Mouse (Mus musculus) heart, adult 2 months (tissue): Measurements from ENCODE around the gene Pla2g2e. TPM values are rescaled to one million over a fixed set of nuclear protein-coding genes. Genes with fewer than 3 reads are reported as not detected.
A peak's percentile ranks its signal among the peaks of the same experiment; 100 is the strongest.
"Not testable (repeated sequence)": the region's sequence is repeated elsewhere in the genome, so short reads cannot be mapped to it uniquely, and the experiment has no call there.

ENCODE experiments used
- DNase-seq, 2 experiments: peaks; one replicate each; pipeline ENCODE4 v3.0.0; 2021
- H3K27ac ChIP-seq: fragments of 200-600 bp; 2 replicates; pipeline ENCODE4 v1.8.1; 2022
- H3K27me3 ChIP-seq: fragments of 200-500 bp; 2 replicates; pipeline ENCODE4 v1.6.1; 2012; ENCODE audit warnings: mild to moderate bottlenecking, low read length, inconsistent platforms, mixed read lengths; ENCODE audit not compliant: control insufficient read depth, insufficient read depth
- H3K36me3 ChIP-seq: fragments of 200-500 bp; 2 replicates; pipeline ENCODE4 v1.6.1; 2012; ENCODE audit warnings: low read length, inconsistent platforms; ENCODE audit not compliant: control insufficient read depth, insufficient read depth
- H3K4me1 ChIP-seq: fragments of 200-500 bp; 2 replicates; pipeline ENCODE4 v1.6.1; 2011; ENCODE audit warnings: low read length; ENCODE audit not compliant: control insufficient read depth, insufficient read depth
- H3K4me3 ChIP-seq: fragments of 200-600 bp; 2 replicates; pipeline ENCODE4 v1.8.1; 2022
- H3K79me2 ChIP-seq: fragments of 200-500 bp; replicated peaks from 2 replicates; pipeline ENCODE4 v1.6.1; 2012; ENCODE audit warnings: mild to moderate bottlenecking, inconsistent platforms, low read length, moderate library complexity, mixed read lengths; ENCODE audit not compliant: control insufficient read depth, insufficient read depth
- H3K9ac ChIP-seq: fragments of 200-500 bp; 2 replicates; pipeline ENCODE4 v1.6.1; 2012; ENCODE audit warnings: low read depth, mild to moderate bottlenecking, control low read depth, inconsistent platforms, low read length, mixed read lengths
- CTCF ChIP-seq: fragments of 200-600 bp; IDR thresholded peaks from 2 replicates; pipeline ENCODE4 v1.8.1; 2022; ENCODE audit warnings: antibody characterized with exemption, mild to moderate bottlenecking, moderate library complexity
- EP300 ChIP-seq: fragments of 200-500 bp; IDR thresholded peaks from 2 replicates; pipeline ENCODE4 v1.6.1; 2011; ENCODE audit warnings: low read depth, low read length, control low read depth; ENCODE audit not compliant: insufficient read depth
- POLR2A ChIP-seq: fragments of 200-500 bp; IDR thresholded peaks from 2 replicates; pipeline ENCODE4 v1.6.1; 2011; ENCODE audit warnings: mild to moderate bottlenecking, low read depth, low read length, control low read depth; ENCODE audit not compliant: insufficient read depth
- WGBS: fragments of 180-500 bp; shearing (Covaris S2); methylation state at CpG from one replicate; pipeline ENCODE4 v1.1.7; 2018; 5-methylcytosine and 5-hydroxymethylcytosine counted together
- intact Hi-C: fragments of 180-260 bp; cut with DNase I; formaldehyde crosslinking; loops from one replicate; pipeline ENCODE4 v1.15.1; 2025
- polyA plus RNA-seq: library from polyadenylated mRNA; depleted of rRNA; stranded (reverse); fragments of >200 nt; gene quantifications from 2 replicates; pipeline ENCODE4 v1.2.3, GENCODE M21; 2012
- total RNA-seq, 2 experiments: library from RNA; stranded (reverse); gene quantifications; 2 replicates each; pipeline ENCODE4 v1.2.3; 2021

Pla2g2e gene
- total and polyA plus RNA-seq, 3 experiments, result 0.43 to 1.6 (median 0.73) TPM

GRCm38 (mm10) chr4:138889165-138889564 lies 11.4 kb downstream of the Pla2g2e start:
- Histone ChIP-seq H3K27me3 (no peaks in the 10 kb centered on the region), H3K79me2 (no peaks in the 10 kb centered on the region), H3K36me3 (no peaks in the 10 kb centered on the region), H3K27ac (no peak overlapping the region), H3K4me1 (no peaks in the 10 kb centered on the region), H3K9ac (no peak overlapping the region), H3K4me3 (no peak overlapping the region)
- DNase-seq, result no peak
- WGBS, result 69% methylated on average over 7 of the region's 7 CpGs
- intact Hi-C loops, result no loop called here
- TF ChIP-seq CTCF (no peak), POLR2A (no peak), EP300 (no peak)

GRCm38 (mm10) chr4:138889635-138890034 lies 11.9 kb downstream of the Pla2g2e start:
- no peaks in the 10 kb centered on the region for H3K36me3 ChIP-seq
- no peak overlapping the region for H3K4me3 ChIP-seq
- intact Hi-C loops, result no loop called here
- no peaks in the 10 kb centered on the region for H3K27me3 ChIP-seq
- no peaks in the 10 kb centered on the region for H3K79me2 ChIP-seq
- H3K4me1 ChIP-seq, result no peaks in the 10 kb centered on the region
- 55% methylated on average over 8 of the region's 8 CpGs for WGBS
- no peak for TF ChIP-seq EP300
- H3K27ac ChIP-seq, result no peak overlapping the region
- peak; percentile 31 to 35 for DNase-seq
- no peak overlapping the region for H3K9ac ChIP-seq

- Histone ChIP-seq H3K9ac (no peak overlapping the region), H3K4me1 (no peaks in the 10 kb centered on the region), H3K36me3 (no peaks in the 10 kb centered on the region), H3K27ac (no peak overlapping the region), H3K79me2 (no peaks in the 10 kb centered on the region), H3K27me3 (no peaks in the 10 kb centered on the region), H3K4me3 (no peak overlapping the region)
- intact Hi-C loops, result no loop called here
- no peak for DNase-seq
- TF ChIP-seq POLR2A (no peak), CTCF (no peak), EP300 (no peak)
- 83% methylated on average over 6 of the region's 6 CpGs for WGBS
Measured at GRCm38 (mm10) chr4:138892655-138893054, 14.9 kb downstream of the Pla2g2e start.

GRCm38 (mm10) chr4:138893789-138894188 lies 16.0 kb downstream of the Pla2g2e start:
- H3K27me3 ChIP-seq, H3K4me1 ChIP-seq, DNase-seq, H3K4me3 ChIP-seq, H3K9ac ChIP-seq, intact Hi-C loops, H3K27ac ChIP-seq, H3K36me3 ChIP-seq, H3K79me2 ChIP-seq: not testable (repeated sequence)
- 90% methylated on average over 11 of the region's 11 CpGs for WGBS

GRCm38 (mm10) chr4:138899361-138899760 lies 21.6 kb downstream of the Pla2g2e start:
- intact Hi-C loops, result no loop called here
- H3K4me1 ChIP-seq, result no peaks in the 10 kb centered on the region
- H3K27ac ChIP-seq, result no peak overlapping the region
- TF ChIP-seq POLR2A, result no peak
- no peak for TF ChIP-seq CTCF
- no peak for TF ChIP-seq EP300
- no peak overlapping the region for H3K4me3 ChIP-seq
- no peak for DNase-seq
- H3K27me3 ChIP-seq, result no peaks in the 10 kb centered on the region
- H3K36me3 ChIP-seq, result no peaks in the 10 kb centered on the region
- H3K79me2 ChIP-seq, result no peaks in the 10 kb centered on the region
- WGBS, result 59% methylated on average over 7 of the region's 7 CpGs
- H3K9ac ChIP-seq, result no peak overlapping the region

- H3K4me1 ChIP-seq, result no peaks in the 10 kb centered on the region
Measured at GRCm38 (mm10) chr4:138905624-138906337, 28.0 kb downstream of the Pla2g2e start.

More at GRCm38 (mm10) chr4:138905624-138906337, 28.0 kb downstream of the Pla2g2e start:
- Histone ChIP-seq H3K27ac (no peak overlapping the region), H3K27me3 (no peaks in the 10 kb centered on the region), H3K36me3 (no peaks in the 10 kb centered on the region), H3K9ac (no peak overlapping the region), H3K79me2 (peaks cover 4% of the 10 kb centered on the region; the same call in 1 of the 2 replicates), H3K4me3 (no peak overlapping the region)
- 94% methylated on average over 18 of the region's 18 CpGs for WGBS
- DNase-seq, result no peak
- intact Hi-C loops, result no loop called here
- TF ChIP-seq POLR2A (no peak), CTCF (no peak), EP300 (no peak)
